Mouse (Mus musculus): ENCODE measurements around the gene Pam.
"Not testable (repeated sequence)": the region's sequence is repeated elsewhere in the genome, so short reads cannot be mapped to it uniquely, and the experiment has no call there.

Pam gene

GRCm38 (mm10) chr1:98038252-98038651, 57.2 kb downstream of the Pam start:
- no peak for DNase-seq (ENCODE audit: low spot score in 2 of 2)

- DNase-seq (ENCODE audit: low spot score in 2 of 2): no peak
Observed at GRCm38 (mm10) chr1:98035736-98036135, 59.7 kb downstream of the Pam start.

GRCm38 (mm10) chr1:98031802-98032201, 63.6 kb downstream of the Pam start:
- DNase-seq (ENCODE audit: low spot score in 2 of 2): no peak

- no peak for DNase-seq (ENCODE audit: low spot score in 2 of 2)
Observed at GRCm38 (mm10) chr1:98029025-98029424, 66.4 kb downstream of the Pam start.

GRCm38 (mm10) chr1:98028468-98028867, 67.0 kb downstream of the Pam start:
- no peak for DNase-seq (ENCODE audit: low spot score in 2 of 2)

- DNase-seq (ENCODE audit: low spot score in 2 of 2): no peak
Observed at GRCm38 (mm10) chr1:98027959-98028358, 67.5 kb downstream of the Pam start.

- DNase-seq (ENCODE audit: low spot score in 2 of 2): no peak
Observed at GRCm38 (mm10) chr1:98025924-98026640, 69.4 kb downstream of the Pam start.

GRCm38 (mm10) chr1:98023866-98024265, 71.6 kb downstream of the Pam start:
- DNase-seq (ENCODE audit: low spot score in 2 of 2): no peak

GRCm38 (mm10) chr1:98018987-98019386, 76.5 kb downstream of the Pam start:
- DNase-seq (ENCODE audit: low spot score in 2 of 2): no peak

GRCm38 (mm10) chr1:98016004-98016848, 79.2 kb downstream of the Pam start:
- DNase-seq (ENCODE audit: low spot score in 2 of 2): no peak

GRCm38 (mm10) chr1:98015564-98015963, 79.9 kb downstream of the Pam start:
- no peak for DNase-seq (ENCODE audit: low spot score in 2 of 2)

- DNase-seq (ENCODE audit: low spot score in 2 of 2): no peak
Observed at GRCm38 (mm10) chr1:98002561-98003425, 92.7 kb downstream of the Pam start.

GRCm38 (mm10) chr1:97999465-97999864, 96.0 kb downstream of the Pam start:
- no peak for DNase-seq (ENCODE audit: low spot score in 2 of 2)

GRCm38 (mm10) chr1:97998961-97999360, 96.5 kb downstream of the Pam start:
- DNase-seq (ENCODE audit: low spot score in 2 of 2): not testable (repeated sequence)

- no peak for DNase-seq (ENCODE audit: low spot score in 2 of 2)
Observed at GRCm38 (mm10) chr1:97997088-97997487, 98.4 kb downstream of the Pam start.

GRCm38 (mm10) chr1:97991976-97992375, 103.5 kb downstream of the Pam start:
- DNase-seq (ENCODE audit: low spot score in 2 of 2): no peak

GRCm38 (mm10) chr1:97983189-97983588, 112.3 kb downstream of the Pam start:
- DNase-seq (ENCODE audit: low spot score in 2 of 2): no peak

GRCm38 (mm10) chr1:97979422-97979821, 116.0 kb downstream of the Pam start:
- DNase-seq (ENCODE audit: low spot score in 2 of 2): no peak

GRCm38 (mm10) chr1:97977521-97977920, 117.9 kb downstream of the Pam start:
- no peak for DNase-seq (ENCODE audit: low spot score in 2 of 2)

- DNase-seq (ENCODE audit: low spot score in 2 of 2): peak in 1 of 2 experiments; percentile 25
Observed at GRCm38 (mm10) chr1:97976873-97977473, 118.5 kb downstream of the Pam start.

- DNase-seq (ENCODE audit: low spot score in 2 of 2): no peak
Observed at GRCm38 (mm10) chr1:97976072-97976471, 119.4 kb downstream of the Pam start.

- no peak for DNase-seq (ENCODE audit: low spot score in 2 of 2)
Observed at GRCm38 (mm10) chr1:97974968-97975367, 120.5 kb downstream of the Pam start.
